Mouse (Mus musculus): ENCODE measurements at regions not wholly inside any gene's neighbourhood (a gene's known extent, or its start where the extent isn't known, plus 50 kb on each side); places are given as distances from the start of the nearest gene placed in this dataset.

- no peak for TF ChIP-seq POLR2A (IDR thresholded peaks at IDR 0.05; ENCODE audit: borderline replicate concordance, extremely low read depth, insufficient read depth, insufficient read length, poor library complexity, severe bottlenecking)
- TF ChIP-seq CTCF (IDR thresholded peaks at IDR 0.05; ENCODE audit: borderline replicate concordance, extremely low read depth, insufficient read depth, insufficient read length), result no peak
Measured at GRCm38 (mm10) chr15:61365511-61365910, 442.7 kb upstream of the A1bg start.

Data from brain, embryonic 14.5 days (tissue).